Mouse (Mus musculus): ENCODE data around the gene Rgl1. TPM values are rescaled to one million over a fixed set of nuclear protein-coding genes. Genes with fewer than 3 reads are reported as not detected.

The Rgl1 gene
- polyA plus RNA-seq, 1 experiment from 2014 or later, result 47.1 TPM

GRCm38 (mm10) chr1:152508481-152509220 lies 257.5 kb downstream of the Rgl1 start:
- no peak overlapping the region for H3K27ac ChIP-seq
- no peak overlapping the region for H3K4me3 ChIP-seq
- no peak overlapping the region for H3K9ac ChIP-seq
- H3K4me1 ChIP-seq, result no peaks in the 10 kb centered on the region
- ATAC-seq (ENCODE audit: borderline replicate concordance, extremely low read depth, low FRiP score, low TSS enrichment), result no peak
- WGBS, result 87% methylated on average over 11 of the region's 11 CpGs
- no peaks in the 10 kb centered on the region for H3K36me3 ChIP-seq
- H3K9me3 ChIP-seq, result no peaks in the 10 kb centered on the region
- H3K27me3 ChIP-seq, result no peaks in the 10 kb centered on the region
- H3K4me2 ChIP-seq, result no peak overlapping the region

GRCm38 (mm10) chr1:152506726-152507125 lies 259.4 kb downstream of the Rgl1 start:
- H3K27me3 ChIP-seq, result no peaks in the 10 kb centered on the region
- ATAC-seq (ENCODE audit: borderline replicate concordance, extremely low read depth, low FRiP score, low TSS enrichment), result no peak
- H3K36me3 ChIP-seq, result no peaks in the 10 kb centered on the region
- H3K27ac ChIP-seq, result no peak overlapping the region
- no peak overlapping the region for H3K9ac ChIP-seq
- H3K4me3 ChIP-seq, result no peak overlapping the region
- no peak overlapping the region for H3K4me2 ChIP-seq
- H3K4me1 ChIP-seq, result no peaks in the 10 kb centered on the region
- no peaks in the 10 kb centered on the region for H3K9me3 ChIP-seq
- WGBS, result 91% methylated on average over 7 of the region's 7 CpGs

GRCm38 (mm10) chr1:152506175-152506574 lies 260.0 kb downstream of the Rgl1 start:
- no peak for ATAC-seq (ENCODE audit: borderline replicate concordance, extremely low read depth, low FRiP score, low TSS enrichment)
- no peak overlapping the region for H3K4me2 ChIP-seq

DNA sequence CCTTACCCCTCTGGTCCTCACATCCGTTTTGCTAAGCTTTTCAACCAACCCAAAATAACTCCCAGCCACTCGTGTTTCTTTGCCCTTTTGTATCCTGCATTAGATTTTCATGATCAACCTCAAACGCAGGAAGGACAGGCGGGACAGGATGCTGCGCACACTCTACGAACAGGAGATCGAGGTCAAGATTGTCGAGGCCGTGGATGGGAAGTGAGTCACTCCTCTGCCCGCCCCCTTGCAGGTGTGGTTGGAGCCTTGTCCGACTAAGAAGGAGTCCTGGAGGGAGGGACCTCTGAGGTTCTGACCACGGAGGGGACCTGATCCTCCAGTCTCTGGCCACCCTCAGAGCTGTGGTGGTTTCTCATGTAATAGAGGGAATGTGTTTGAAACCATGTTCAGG lies 266.3 kb downstream of the Rgl1 start:
- Histone ChIP-seq H3K9me3 (no peaks in the 10 kb centered on the region), H3K4me1 (peaks cover 4% of the 10 kb centered on the region), H3K4me2 (no peak overlapping the region), H3K36me3 (no peaks in the 10 kb centered on the region), H3K9ac (no peak overlapping the region), H3K27ac (no peak overlapping the region), H3K27me3 (no peaks in the 10 kb centered on the region), H3K4me3 (no peak overlapping the region)
- 63% methylated on average over 12 of the region's 12 CpGs for WGBS
- ATAC-seq (ENCODE audit: borderline replicate concordance, extremely low read depth, low FRiP score, low TSS enrichment), result no peak

More at GRCm38 (mm10) chr1:152506175-152506574, 260.0 kb downstream of the Rgl1 start:
- Histone ChIP-seq H3K27ac (no peak overlapping the region), H3K4me1 (no peaks in the 10 kb centered on the region), H3K4me3 (no peak overlapping the region), H3K9me3 (no peaks in the 10 kb centered on the region), H3K36me3 (no peaks in the 10 kb centered on the region), H3K9ac (no peak overlapping the region), H3K27me3 (no peaks in the 10 kb centered on the region)
- WGBS, result 88% methylated on average over 5 of the region's 5 CpGs

- Histone ChIP-seq H3K27ac (peak overlapping the region; percentile 48; the same call in 1 of the 2 replicates), H3K4me3 (no peak overlapping the region; the same call in 1 of the 2 replicates), H3K27me3 (no peaks in the 10 kb centered on the region), H3K9ac (no peak overlapping the region), H3K36me3 (no peaks in the 10 kb centered on the region), H3K4me2 (peak overlapping the region; percentile 32), H3K4me1 (peaks cover 4% of the 10 kb centered on the region), H3K9me3 (no peaks in the 10 kb centered on the region)
- 33% methylated on average over 11 of the region's 11 CpGs for WGBS
- ATAC-seq (ENCODE audit: borderline replicate concordance, extremely low read depth, low FRiP score, low TSS enrichment), result no peak
These were observed 268.6 kb downstream of the Rgl1 start for GRCm38 (mm10) chr1:152497581-152497980.

GRCm38 (mm10) chr1:152496831-152497230 lies 269.3 kb downstream of the Rgl1 start:
- H3K4me2 ChIP-seq, result no peak overlapping the region
- H3K4me1 ChIP-seq, result peaks cover 4% of the 10 kb centered on the region
- no peak overlapping the region; the same call in 1 of the 2 replicates for H3K27ac ChIP-seq
- no peak overlapping the region for H3K4me3 ChIP-seq
- H3K36me3 ChIP-seq, result no peaks in the 10 kb centered on the region
- ATAC-seq (ENCODE audit: borderline replicate concordance, extremely low read depth, low FRiP score, low TSS enrichment), result no peak
- WGBS, result 38% methylated on average over 2 of the region's 2 CpGs
- H3K9me3 ChIP-seq, result no peaks in the 10 kb centered on the region
- no peaks in the 10 kb centered on the region for H3K27me3 ChIP-seq
- no peak overlapping the region for H3K9ac ChIP-seq

DNA sequence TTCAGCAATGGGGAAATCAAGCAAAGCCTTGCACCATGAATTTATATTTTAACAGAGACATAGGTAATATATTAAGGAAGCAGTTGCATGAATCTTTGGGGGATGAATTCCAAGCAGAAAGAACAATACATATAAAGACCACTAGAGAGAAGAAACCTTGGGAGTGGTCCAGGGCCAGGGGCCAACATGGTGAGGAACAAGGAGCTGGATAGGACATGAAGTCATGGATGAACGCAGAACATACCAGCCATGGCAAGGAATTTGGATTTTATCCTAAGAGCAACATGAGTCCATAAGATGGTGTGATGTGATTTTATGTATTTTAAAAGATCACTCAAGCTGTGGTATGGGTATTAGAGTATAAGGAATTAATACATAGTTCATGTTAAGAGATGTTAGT lies 273.9 kb downstream of the Rgl1 start:
- Histone ChIP-seq H3K4me1 (peaks cover 1% of the 10 kb centered on the region), H3K9ac (no peak overlapping the region), H3K4me2 (no peak overlapping the region), H3K4me3 (no peak overlapping the region), H3K36me3 (no peaks in the 10 kb centered on the region), H3K27ac (no peak overlapping the region), H3K27me3 (no peaks in the 10 kb centered on the region), H3K9me3 (no peaks in the 10 kb centered on the region)
- ATAC-seq (ENCODE audit: borderline replicate concordance, extremely low read depth, low FRiP score, low TSS enrichment), result no peak
- 85% methylated on average over 1 of the region's 1 CpGs for WGBS

DNA sequence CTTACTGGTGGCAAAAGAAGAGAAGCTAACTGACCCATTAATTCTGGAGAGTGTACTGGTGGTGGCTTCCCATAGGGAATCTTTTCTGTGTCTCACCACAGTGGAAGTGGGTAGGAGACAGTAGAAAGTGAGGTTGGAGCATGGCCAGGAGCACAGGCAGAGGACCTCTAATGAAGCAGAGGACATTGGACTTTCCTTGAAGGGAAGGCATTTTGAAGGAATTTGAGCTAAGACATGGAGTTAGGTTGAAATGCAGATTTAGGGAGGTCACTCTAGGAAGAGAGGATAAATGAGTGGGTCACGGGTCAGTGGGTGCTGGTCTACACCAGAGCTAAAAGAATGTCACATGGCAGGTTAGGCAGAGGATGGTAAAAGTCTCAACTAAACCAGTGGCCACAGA lies 275.3 kb downstream of the Rgl1 start:
- ATAC-seq (ENCODE audit: borderline replicate concordance, extremely low read depth, low FRiP score, low TSS enrichment), result no peak
- WGBS, result 91% methylated on average over 1 of the region's 1 CpGs
- H3K9ac ChIP-seq, result no peak overlapping the region

GRCm38 (mm10) chr1:152476126-152476525 lies 290.0 kb downstream of the Rgl1 start:
- 72% methylated on average over 4 of the region's 4 CpGs for WGBS

More for the DNA sequence above, 275.3 kb downstream of the Rgl1 start:
- H3K4me3 ChIP-seq, result no peak overlapping the region
- no peaks in the 10 kb centered on the region for H3K27me3 ChIP-seq
- H3K27ac ChIP-seq, result no peak overlapping the region
- no peaks in the 10 kb centered on the region for H3K4me1 ChIP-seq
- H3K9me3 ChIP-seq, result no peaks in the 10 kb centered on the region
- H3K4me2 ChIP-seq, result no peak overlapping the region
- H3K36me3 ChIP-seq, result no peaks in the 10 kb centered on the region

GRCm38 (mm10) chr1:152468443-152468842 lies 297.7 kb downstream of the Rgl1 start:
- 59% methylated on average over 9 of the region's 9 CpGs for WGBS

More at GRCm38 (mm10) chr1:152476126-152476525, 290.0 kb downstream of the Rgl1 start:
- Histone ChIP-seq H3K36me3 (no peaks in the 10 kb centered on the region), H3K9me3 (no peaks in the 10 kb centered on the region), H3K4me3 (no peak overlapping the region), H3K4me1 (no peaks in the 10 kb centered on the region), H3K27ac (no peak overlapping the region), H3K9ac (no peak overlapping the region), H3K4me2 (no peak overlapping the region), H3K27me3 (no peaks in the 10 kb centered on the region)
- ATAC-seq (ENCODE audit: borderline replicate concordance, extremely low read depth, low FRiP score, low TSS enrichment), result no peak

More at GRCm38 (mm10) chr1:152468443-152468842, 297.7 kb downstream of the Rgl1 start:
- ATAC-seq (ENCODE audit: borderline replicate concordance, extremely low read depth, low FRiP score, low TSS enrichment), result no peak
- Histone ChIP-seq H3K9ac (no peak overlapping the region), H3K36me3 (no peaks in the 10 kb centered on the region), H3K4me1 (peaks cover 7% of the 10 kb centered on the region), H3K27ac (no peak overlapping the region), H3K27me3 (no peaks in the 10 kb centered on the region), H3K4me3 (no peak overlapping the region), H3K4me2 (no peak overlapping the region), H3K9me3 (no peaks in the 10 kb centered on the region)

Data from lung, embryonic 15.5 days (tissue).